Mouse (Mus musculus): ENCODE measurements around the gene Rem1. TPM values are rescaled to one million over a fixed set of nuclear protein-coding genes. Genes with fewer than 3 reads are reported as not detected.
A peak's percentile ranks its signal among the peaks of the same experiment; 100 is the strongest.

Gene Rem1
- polyA plus RNA-seq, 1 experiment from 2014 or later = 5.9 TPM

DNA sequence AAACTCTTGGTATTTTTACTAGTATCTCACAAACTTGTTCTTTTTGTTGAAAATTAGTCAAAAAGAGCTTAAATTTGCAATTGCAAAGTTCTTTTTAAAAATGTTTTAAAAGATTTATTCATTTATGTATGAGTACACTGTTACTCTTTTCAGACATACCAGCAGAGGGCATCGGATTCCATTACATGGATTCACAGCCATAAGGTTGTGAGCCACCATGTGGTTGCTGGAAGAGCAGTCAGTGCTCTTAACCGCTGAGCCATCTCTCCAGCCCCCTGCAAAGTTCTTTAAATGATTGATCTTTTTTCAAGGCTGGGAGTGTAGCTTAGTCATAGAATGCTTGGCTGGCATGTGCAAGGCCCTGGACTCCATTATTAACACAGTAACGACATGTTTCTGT is 51.6 kb downstream of the Rem1 start:
- Histone ChIP-seq H3K9ac (ENCODE audit: low read depth, low read length) (no peak overlapping the region), H3K36me3 (ENCODE audit: control insufficient read depth, insufficient read depth) (peaks cover 72% of the 10 kb centered on the region), H3K4me1 (replicated peaks; ENCODE audit: control insufficient read depth, insufficient read depth, low read length) (0 out of 2 replicates have a peak, but pooled peaks cover 2% of the 10 kb centered on the region), H3K4me2 (replicated peaks; ENCODE audit: low read depth) (no peak overlapping the region), H3K9me3 (ENCODE audit: control insufficient read depth) (no peaks in the 10 kb centered on the region), H3K27me3 (replicated peaks; ENCODE audit: control insufficient read depth, insufficient read depth, low read length) (no peaks in the 10 kb centered on the region), H3K27ac (ENCODE audit: low read depth, low read length) (no peak overlapping the region), H3K4me3 (ENCODE audit: low read depth, low read length) (no peak overlapping the region)
- peak; percentile 86 for TF ChIP-seq CTCF (IDR thresholded peaks at IDR 0.05; ENCODE audit: low read depth)
- ATAC-seq = no peak
- 51% methylated on average over 3 of the region's 3 CpGs for WGBS

DNA sequence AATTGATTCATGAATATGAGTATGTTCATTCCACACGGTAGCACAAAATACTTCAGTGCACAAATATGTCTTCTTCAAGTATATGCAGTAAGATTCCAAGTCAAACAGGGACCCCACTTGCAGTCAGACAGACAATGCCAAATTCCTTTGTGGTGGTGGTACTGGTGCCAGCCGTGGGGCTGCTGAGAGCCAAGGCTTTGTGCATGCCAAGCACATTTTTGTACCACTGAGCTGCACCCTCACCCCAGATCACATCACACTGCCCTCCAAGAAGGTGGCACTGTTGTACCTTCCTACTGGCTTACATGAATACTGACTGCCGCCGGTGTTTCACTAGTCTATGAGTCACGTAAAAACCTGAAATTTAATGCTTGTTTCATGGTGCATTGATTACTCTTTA is 52.2 kb downstream of the Rem1 start:
- no peak for ATAC-seq
- Histone ChIP-seq H3K27ac (ENCODE audit: low read depth, low read length) (no peak overlapping the region), H3K4me1 (replicated peaks; ENCODE audit: control insufficient read depth, insufficient read depth, low read length) (0 out of 2 replicates have a peak, but pooled peaks cover 2% of the 10 kb centered on the region), H3K4me2 (replicated peaks; ENCODE audit: low read depth) (no peak overlapping the region), H3K9ac (ENCODE audit: low read depth, low read length) (no peak overlapping the region), H3K36me3 (ENCODE audit: control insufficient read depth, insufficient read depth) (peaks cover 75% of the 10 kb centered on the region), H3K4me3 (ENCODE audit: low read depth, low read length) (no peak overlapping the region), H3K9me3 (ENCODE audit: control insufficient read depth) (no peaks in the 10 kb centered on the region), H3K27me3 (replicated peaks; ENCODE audit: control insufficient read depth, insufficient read depth, low read length) (no peaks in the 10 kb centered on the region)
- 84% methylated on average over 5 of the region's 5 CpGs for WGBS
- TF ChIP-seq CTCF (IDR thresholded peaks at IDR 0.05; ENCODE audit: low read depth) = no peak

DNA sequence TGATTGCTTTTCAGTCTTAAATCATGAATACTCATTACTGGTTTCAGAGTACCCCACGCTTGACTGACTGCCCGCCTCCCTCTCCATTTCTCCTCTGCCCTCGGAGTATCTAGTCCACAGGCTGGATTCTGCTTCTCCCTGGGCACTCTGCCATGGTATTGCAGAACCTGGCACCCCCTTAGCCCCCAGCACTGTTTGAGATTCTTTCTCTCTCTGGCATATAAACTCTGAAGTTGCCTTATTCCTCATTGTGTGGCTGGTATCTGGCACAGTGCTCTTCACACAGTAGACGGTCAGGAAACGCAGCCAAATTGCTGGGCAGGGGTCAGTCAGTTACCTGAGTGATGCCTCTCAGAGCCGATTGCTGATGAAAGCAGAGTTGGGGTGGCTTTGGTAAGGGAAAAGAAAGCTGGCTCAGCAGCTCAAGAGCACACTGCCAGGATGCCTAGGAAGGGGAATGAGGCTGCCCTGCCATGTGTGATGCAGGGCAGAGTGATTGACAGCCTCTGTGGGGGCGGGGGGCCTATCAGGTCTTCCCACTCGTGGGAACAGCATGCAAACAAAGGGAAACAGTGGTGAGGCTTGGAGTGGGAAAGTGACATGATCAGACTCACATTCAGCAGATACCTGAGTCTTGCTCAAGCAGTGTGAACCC is 53.1 kb downstream of the Rem1 start:
- H3K4me3 ChIP-seq (ENCODE audit: low read depth, low read length) = no peak overlapping the region
- no peak overlapping the region for H3K4me2 ChIP-seq (replicated peaks; ENCODE audit: low read depth)
- ATAC-seq = no peak
- TF ChIP-seq CTCF (IDR thresholded peaks at IDR 0.05; ENCODE audit: low read depth) = no peak
- H3K4me1 ChIP-seq (replicated peaks; ENCODE audit: control insufficient read depth, insufficient read depth, low read length) = no peaks in the 10 kb centered on the region
- 77% methylated on average over 8 of the region's 8 CpGs for WGBS
- H3K27me3 ChIP-seq (replicated peaks; ENCODE audit: control insufficient read depth, insufficient read depth, low read length) = no peaks in the 10 kb centered on the region
- no peaks in the 10 kb centered on the region for H3K9me3 ChIP-seq (ENCODE audit: control insufficient read depth)
- no peak overlapping the region for H3K9ac ChIP-seq (ENCODE audit: low read depth, low read length)
- peaks cover 83% of the 10 kb centered on the region for H3K36me3 ChIP-seq (ENCODE audit: control insufficient read depth, insufficient read depth)
- no peak overlapping the region; the same call in 1 of the 2 replicates for H3K27ac ChIP-seq (ENCODE audit: low read depth, low read length)

DNA sequence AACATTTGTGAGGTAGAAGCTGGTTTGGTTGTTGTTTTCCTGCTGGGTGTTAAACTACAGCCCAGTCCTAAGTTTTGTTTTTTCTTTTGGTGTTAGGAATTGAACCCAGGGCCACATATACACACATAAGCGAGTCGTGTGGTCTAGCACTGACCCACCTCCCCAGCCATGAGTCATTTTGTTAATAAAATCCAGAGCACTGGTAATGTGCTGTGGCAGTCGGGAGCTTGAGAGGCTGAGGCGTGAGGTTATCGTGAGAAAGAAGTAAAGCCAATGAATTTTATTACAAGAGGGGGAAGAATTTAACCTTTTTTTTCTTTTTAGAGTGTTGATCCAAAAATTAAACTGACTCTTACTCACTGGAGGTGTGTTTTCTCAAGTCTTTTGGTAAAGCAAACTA is 56.3 kb downstream of the Rem1 start:
- 70% methylated on average over 5 of the region's 5 CpGs for WGBS
- H3K9me3 ChIP-seq (ENCODE audit: control insufficient read depth) = no peaks in the 10 kb centered on the region
- H3K4me3 ChIP-seq (ENCODE audit: low read depth, low read length) = no peak overlapping the region
- peak overlapping the region; percentile 78 for H3K27ac ChIP-seq (ENCODE audit: low read depth, low read length)
- no peaks in the 10 kb centered on the region for H3K4me1 ChIP-seq (replicated peaks; ENCODE audit: control insufficient read depth, insufficient read depth, low read length)
- H3K4me2 ChIP-seq (replicated peaks; ENCODE audit: low read depth) = no peak overlapping the region
- no peak overlapping the region for H3K9ac ChIP-seq (ENCODE audit: low read depth, low read length)
- peaks cover 81% of the 10 kb centered on the region for H3K36me3 ChIP-seq (ENCODE audit: control insufficient read depth, insufficient read depth)
- ATAC-seq = no peak
- H3K27me3 ChIP-seq (replicated peaks; ENCODE audit: control insufficient read depth, insufficient read depth, low read length) = no peaks in the 10 kb centered on the region
- TF ChIP-seq CTCF (IDR thresholded peaks at IDR 0.05; ENCODE audit: low read depth) = no peak

Other genes with a start within 250 kb of the Rem1 start
- 2.8 and 3.1 TPM in 2 replicates for gene Sox12, start 228.9 kb upstream of the Rem1 start, polyA plus RNA-seq (2015; fragmentation: Nextera tagmentation; extraction: Ambion mirVana)
- 15.7 and 18.1 TPM in 2 replicates for gene Zcchc3, start 211.9 kb upstream of the Rem1 start, polyA plus RNA-seq (2015; fragmentation: Nextera tagmentation; extraction: Ambion mirVana)
- 0.34 and 0.37 TPM in 2 replicates for gene 6820408C15Rik, start 211.4 kb upstream of the Rem1 start, polyA plus RNA-seq (2015; fragmentation: Nextera tagmentation; extraction: Ambion mirVana)
- gene Defb23, start 162.3 kb upstream of the Rem1 start, polyA plus RNA-seq (2015; fragmentation: Nextera tagmentation; extraction: Ambion mirVana) = not detected in 2 replicates
- not detected in 2 replicates for gene Defb20, start 149.9 kb upstream of the Rem1 start, polyA plus RNA-seq (2015; fragmentation: Nextera tagmentation; extraction: Ambion mirVana)
- not detected in 2 replicates for gene Defb22, start 136.8 kb upstream of the Rem1 start, polyA plus RNA-seq (2015; fragmentation: Nextera tagmentation; extraction: Ambion mirVana)
- not detected in 2 replicates for gene Defb26, start 115.3 kb upstream of the Rem1 start, polyA plus RNA-seq (2015; fragmentation: Nextera tagmentation; extraction: Ambion mirVana)
- not detected in 2 replicates for gene Defb28, start 108.7 kb upstream of the Rem1 start, polyA plus RNA-seq (2015; fragmentation: Nextera tagmentation; extraction: Ambion mirVana)
- not detected in 2 replicates for gene Defb29, start 86.9 kb upstream of the Rem1 start, polyA plus RNA-seq (2015; fragmentation: Nextera tagmentation; extraction: Ambion mirVana)
- not detected in 2 replicates for gene Gm17416, start 57.6 kb upstream of the Rem1 start, polyA plus RNA-seq (2015; fragmentation: Nextera tagmentation; extraction: Ambion mirVana)
- gene Defb21, start 54.2 kb upstream of the Rem1 start, polyA plus RNA-seq (2015; fragmentation: Nextera tagmentation; extraction: Ambion mirVana) = not detected in 2 replicates
- gene Defb19, start 46.6 kb upstream of the Rem1 start, polyA plus RNA-seq (2015; fragmentation: Nextera tagmentation; extraction: Ambion mirVana) = 0.35 and 0.77 TPM in 2 replicates
- gene Defb45, start 27.6 kb upstream of the Rem1 start, polyA plus RNA-seq (2015; fragmentation: Nextera tagmentation; extraction: Ambion mirVana) = not detected in 2 replicates
- not detected in 2 replicates for gene Defb36, start 22.6 kb upstream of the Rem1 start, polyA plus RNA-seq (2015; fragmentation: Nextera tagmentation; extraction: Ambion mirVana)
- gene Defb25, start 3.9 kb upstream of the Rem1 start, polyA plus RNA-seq (2015; fragmentation: Nextera tagmentation; extraction: Ambion mirVana) = 0.72 TPM in 1 of 2 replicates, not detected in the other
- gene H13, start 42.5 kb downstream of the Rem1 start, polyA plus RNA-seq (2015; fragmentation: Nextera tagmentation; extraction: Ambion mirVana) = 110 and 111 TPM in 2 replicates
- 19.0 and 21.5 TPM in 2 replicates for gene Mcts2, start 60.1 kb downstream of the Rem1 start, polyA plus RNA-seq (2015; fragmentation: Nextera tagmentation; extraction: Ambion mirVana)
- 76.1 and 92.4 TPM in 2 replicates for gene Id1, start 109.3 kb downstream of the Rem1 start, polyA plus RNA-seq (2015; fragmentation: Nextera tagmentation; extraction: Ambion mirVana)
- 9.3 and 9.5 TPM in 2 replicates for gene Cox4i2, start 127.2 kb downstream of the Rem1 start, polyA plus RNA-seq (2015; fragmentation: Nextera tagmentation; extraction: Ambion mirVana)
- 58.5 and 62.5 TPM in 2 replicates for gene Bcl2l1, start 204.8 kb downstream of the Rem1 start, polyA plus RNA-seq (2015; fragmentation: Nextera tagmentation; extraction: Ambion mirVana)
- gene Tpx2, start 221.0 kb downstream of the Rem1 start, polyA plus RNA-seq (2015; fragmentation: Nextera tagmentation; extraction: Ambion mirVana) = 15.3 and 16.1 TPM in 2 replicates

Measured in intestine, postnatal 0 days (tissue).